Mouse (Mus musculus): Measurements from ENCODE around the gene Rhbdf1.

The Rhbdf1 gene

GRCm38 (mm10) chr11:32238093-32238860 is 16.2 kb upstream of the Rhbdf1 start:
- DNase-seq: peak; percentile 86

GRCm38 (mm10) chr11:32237411-32237795 is 15.3 kb upstream of the Rhbdf1 start:
- no peak for DNase-seq

DNA sequence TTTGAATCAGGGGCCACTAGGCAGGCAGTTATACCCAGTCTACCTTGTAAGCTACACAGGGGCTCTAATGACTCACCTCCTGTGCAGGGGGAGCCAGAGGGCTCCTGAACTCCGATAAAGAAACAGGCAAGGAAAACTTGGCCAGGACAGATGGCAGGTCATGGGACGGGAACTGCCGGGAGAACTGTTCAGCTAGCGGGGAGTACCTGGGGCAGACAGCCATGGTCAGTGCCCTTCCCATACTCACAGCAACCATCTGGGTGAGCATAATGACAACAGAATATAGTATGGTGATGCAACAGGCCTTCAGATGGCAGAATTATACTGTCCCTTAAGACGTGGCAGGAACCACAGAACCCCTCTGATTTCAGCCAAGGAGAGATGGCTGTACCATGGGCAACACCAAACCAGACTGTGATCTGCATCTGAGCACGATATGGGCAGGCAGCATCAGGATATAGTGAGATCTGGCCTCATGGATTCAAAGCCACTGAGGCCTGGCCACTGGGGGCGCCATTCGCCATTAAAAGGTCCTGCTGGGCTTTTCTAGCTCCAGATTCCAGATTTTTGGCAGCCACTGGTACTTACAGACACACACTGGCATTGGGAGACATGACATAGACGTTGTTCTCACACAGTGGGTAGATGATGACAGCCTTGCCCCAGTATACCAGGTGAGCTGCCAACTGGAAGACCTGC is 14.8 kb upstream of the Rhbdf1 start:
- DNase-seq: peak; percentile 71

- peak; percentile 20 for DNase-seq
These were observed 14.0 kb upstream of the Rhbdf1 start for GRCm38 (mm10) chr11:32236132-32236531.

DNA sequence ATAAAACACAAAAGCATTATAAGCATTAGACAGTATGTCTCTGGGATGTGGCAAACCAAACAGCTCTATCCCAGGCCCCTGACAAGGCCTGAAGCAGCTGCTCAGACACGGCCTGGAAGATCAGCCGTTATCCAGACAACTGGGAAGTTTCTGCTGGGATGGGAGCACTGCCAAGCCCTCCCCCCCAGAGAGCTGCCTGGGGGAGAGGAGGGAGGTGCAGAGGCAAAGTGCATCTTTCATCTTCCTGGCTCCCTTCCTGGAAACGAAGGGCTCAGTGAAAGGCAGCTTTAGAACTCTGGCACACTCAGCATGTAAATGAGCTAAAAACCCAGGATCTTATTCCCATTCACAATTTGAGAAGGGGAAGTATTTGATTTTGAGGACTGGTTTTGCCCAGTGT is 13.5 kb upstream of the Rhbdf1 start:
- DNase-seq: peak; percentile 42

GRCm38 (mm10) chr11:32234816-32235485 is 12.9 kb upstream of the Rhbdf1 start:
- DNase-seq: peak; percentile 23

DNA sequence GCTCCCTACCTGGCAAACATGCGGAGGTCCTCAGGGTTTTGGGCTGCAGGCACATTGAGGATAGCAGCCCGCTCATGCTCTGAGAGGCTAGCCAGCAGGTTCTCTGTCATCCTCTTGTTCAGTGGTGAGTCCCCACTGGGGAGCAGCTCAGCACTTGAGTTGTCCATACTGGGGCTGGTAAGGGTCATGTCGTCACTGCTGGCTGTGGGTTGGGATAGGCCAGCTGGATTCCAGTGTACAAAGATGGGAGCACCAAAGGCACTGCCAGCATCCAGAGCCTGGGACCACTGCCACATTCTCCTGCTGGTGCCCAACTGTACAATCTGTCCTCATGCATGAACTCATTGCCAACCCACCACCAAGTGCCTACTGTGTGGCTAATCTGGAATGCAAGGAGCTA is 11.8 kb upstream of the Rhbdf1 start:
- peak; percentile 39 for DNase-seq

DNA sequence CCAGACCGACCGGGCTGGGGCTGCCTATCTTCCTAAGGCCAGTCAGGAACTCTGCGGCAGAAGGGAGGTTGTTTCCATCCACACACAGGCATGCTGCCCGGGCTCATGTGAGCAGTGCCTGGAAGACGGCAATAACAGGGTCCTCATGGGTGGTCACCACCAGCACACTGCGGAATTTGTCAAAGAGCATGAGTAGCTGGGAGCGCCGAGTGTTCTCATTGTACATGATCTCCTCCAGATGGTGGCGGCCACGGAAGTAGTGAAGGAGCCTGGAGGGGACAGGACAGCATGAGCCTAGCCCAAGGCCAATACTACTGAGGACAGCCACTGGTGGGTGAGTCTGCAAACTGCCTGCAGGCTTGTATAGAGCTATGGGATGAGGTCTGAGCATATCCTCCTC is 10.7 kb upstream of the Rhbdf1 start:
- DNase-seq: peak; percentile 29

GRCm38 (mm10) chr11:32231125-32231524 is 9.0 kb upstream of the Rhbdf1 start:
- DNase-seq: no peak

- DNase-seq: peak; percentile 52
These were observed 8.1 kb upstream of the Rhbdf1 start for GRCm38 (mm10) chr11:32230220-32230619.

DNA sequence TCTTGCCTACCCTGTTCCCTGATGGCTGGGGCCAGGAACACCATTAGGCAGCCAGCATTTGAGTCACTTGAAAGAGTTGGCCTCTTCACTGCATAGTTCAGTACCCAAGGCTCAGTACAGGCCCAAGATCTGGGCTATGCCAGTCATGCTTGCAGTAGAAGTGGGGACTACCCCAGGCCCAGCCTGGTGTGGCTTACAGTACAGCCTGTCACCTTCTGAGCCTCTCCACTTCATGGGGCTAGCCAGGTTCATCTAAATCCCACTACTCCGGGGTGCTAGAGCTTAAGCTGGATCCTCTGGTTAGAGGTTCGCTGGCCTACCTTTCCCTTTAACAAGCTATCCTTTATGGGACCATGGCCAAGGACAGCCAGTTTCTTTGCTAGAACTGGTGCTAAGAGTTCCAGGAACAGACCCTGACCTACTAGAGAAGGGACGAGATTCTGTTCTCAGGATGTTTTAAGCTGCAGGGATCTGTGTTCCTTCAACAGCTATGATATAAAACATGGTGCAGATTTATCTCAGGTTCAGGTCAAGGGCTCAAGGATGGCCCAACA is 6.3 kb upstream of the Rhbdf1 start:
- peak; percentile 18 for DNase-seq

DNA sequence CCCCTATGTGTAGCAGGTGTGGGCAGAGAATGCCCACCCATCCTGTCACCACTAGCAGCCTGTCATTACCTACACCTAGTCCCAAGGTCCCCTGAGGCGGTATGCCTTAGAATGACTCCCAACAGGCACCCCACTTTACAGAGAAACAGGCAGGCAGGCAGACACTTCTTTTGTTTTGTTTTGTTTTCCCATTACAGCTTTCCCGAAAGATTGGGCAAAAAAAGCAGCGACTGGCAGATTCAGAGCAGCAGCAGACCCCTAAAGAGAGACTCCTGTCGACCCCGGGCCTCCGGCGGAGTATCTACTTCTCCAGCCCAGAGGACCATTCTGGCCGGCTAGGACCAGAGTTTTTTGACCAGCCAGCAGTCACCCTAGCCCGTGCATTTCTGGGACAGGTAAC is 5.5 kb upstream of the Rhbdf1 start:
- DNase-seq: no peak

- no peak for DNase-seq
These were observed 4.9 kb upstream of the Rhbdf1 start for GRCm38 (mm10) chr11:32227041-32227440.

DNA sequence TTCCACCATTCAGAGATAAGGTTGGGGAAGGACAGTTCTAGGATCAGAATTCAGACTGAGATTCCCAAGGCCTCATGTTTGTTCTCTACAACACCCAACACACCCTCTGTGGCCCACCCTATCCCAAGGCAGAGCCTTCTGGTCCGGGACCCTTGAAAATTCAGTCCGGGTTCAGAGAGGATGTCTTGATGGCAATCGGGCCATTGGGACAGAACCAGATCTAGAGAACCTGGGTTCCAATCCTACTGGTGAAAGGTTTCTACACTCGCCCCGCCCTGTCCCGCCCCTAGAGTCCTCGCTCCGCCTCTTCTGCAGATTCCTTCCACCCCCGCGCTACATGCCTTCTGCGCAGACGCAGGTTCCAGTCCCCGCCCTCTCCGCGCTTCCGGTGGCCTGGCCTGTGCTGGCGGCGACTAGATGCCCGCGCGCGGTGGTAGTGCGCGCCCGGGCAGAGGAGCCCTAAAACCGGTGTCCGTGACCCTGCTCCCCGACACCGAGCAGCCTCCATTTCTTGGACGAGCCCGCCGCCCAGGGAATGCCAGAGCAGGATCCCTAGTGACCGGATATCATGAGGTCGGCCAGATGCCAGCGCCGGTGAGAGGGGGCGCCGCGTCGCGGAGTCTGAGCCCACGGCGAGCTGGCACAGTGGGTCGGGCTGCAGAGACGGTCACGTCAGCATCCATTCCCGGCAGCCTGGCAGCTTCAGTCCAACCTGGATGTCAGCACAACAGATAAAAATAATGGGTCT is 4.2 kb upstream of the Rhbdf1 start, which contains the start of gene Mpg:
Gene Mpg (plus strand): TSS at position 382 of the 748 bp plus-strand sequence.
- DNase-seq: peak; percentile 88

- peak; percentile 23 for DNase-seq
These were observed 3.4 kb upstream of the Rhbdf1 start for GRCm38 (mm10) chr11:32225222-32226104.

- DNase-seq: peak; percentile 37
These were observed 2.5 kb upstream of the Rhbdf1 start for GRCm38 (mm10) chr11:32224468-32225139.

DNA sequence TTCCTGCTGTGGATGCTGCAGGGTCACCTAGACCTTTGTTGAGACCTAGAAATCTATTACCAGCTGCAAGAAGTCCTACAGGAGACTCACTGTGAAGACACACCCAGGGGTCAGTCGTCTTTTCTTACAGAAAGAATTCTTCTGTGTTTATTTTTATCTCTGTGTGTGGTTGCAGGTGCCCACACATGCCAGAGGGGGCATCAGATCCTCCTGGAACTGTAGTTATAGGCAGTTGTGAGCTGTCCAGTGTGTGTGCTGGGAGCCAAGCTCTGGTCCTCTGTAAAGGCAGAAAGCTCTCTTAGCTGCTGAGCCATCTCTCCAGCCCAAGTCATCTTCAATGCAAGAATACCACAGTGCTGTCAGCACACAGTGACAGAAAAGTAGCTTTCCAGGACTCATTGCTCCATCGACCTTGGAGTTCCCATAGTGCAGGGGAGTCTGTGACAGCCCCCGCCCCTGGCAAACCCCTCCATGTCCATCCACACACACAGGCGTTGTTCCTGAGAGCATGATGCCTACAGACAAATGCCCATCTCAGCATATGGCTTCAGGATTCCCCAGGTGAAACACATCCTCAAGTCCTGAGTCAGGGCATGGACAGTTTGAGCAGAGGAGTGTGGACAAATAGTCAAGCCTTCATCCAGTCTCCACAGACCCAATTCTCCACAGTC is 1.3 kb upstream of the Rhbdf1 start:
- DNase-seq: peak; percentile 18

DNA sequence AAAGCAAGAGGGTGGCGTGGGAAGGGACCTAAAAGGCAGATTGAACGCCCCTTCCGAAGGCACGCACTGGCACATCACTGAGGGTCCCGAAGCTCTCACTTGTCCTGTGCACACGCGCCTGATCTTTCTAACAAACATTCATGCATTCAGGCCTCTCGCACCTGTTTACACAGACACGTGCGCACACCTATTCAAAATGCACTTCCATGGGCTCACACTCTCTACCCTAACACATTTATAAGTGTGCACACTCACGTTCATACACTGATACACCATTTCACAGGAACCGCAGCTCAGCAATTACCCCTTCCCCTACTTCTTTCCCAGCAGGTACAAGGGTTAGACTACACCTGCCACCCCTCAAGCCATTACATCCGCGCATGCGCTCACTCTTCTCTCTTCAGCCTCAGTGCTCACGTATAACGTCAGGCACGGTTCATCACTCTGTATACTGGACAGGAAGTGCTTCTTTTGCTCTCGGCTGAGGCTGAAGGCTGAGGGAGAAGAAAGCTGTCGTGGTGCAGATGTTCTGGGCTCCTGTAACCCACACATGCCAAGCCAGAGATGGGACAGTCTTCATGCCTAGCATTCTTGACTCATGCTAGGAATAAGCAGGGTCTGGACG is 582 bp upstream of the Rhbdf1 start:
- DNase-seq: peak; percentile 32

GRCm38 (mm10) chr11:32221225-32221950 is 712 bp downstream of the Rhbdf1 start:
- DNase-seq: peak; percentile 39
